Mouse (Mus musculus) liver, adult 2 months (tissue): ENCODE measurements around the gene Tlk1.

Experiments
- CTCF ChIP-seq: fragments of 200-500 bp; IDR thresholded peaks from 2 replicates; pipeline ENCODE4 v1.5.1; 2011; ENCODE audit warnings: low read depth, low read length, control low read depth
- POLR2A ChIP-seq: fragments of 200-500 bp; IDR thresholded peaks from 2 replicates; pipeline ENCODE4 v1.6.1; 2011; ENCODE audit warnings: low read length, control low read depth; ENCODE audit not compliant: insufficient read depth; ENCODE audit errors: extremely low read depth

DNA sequence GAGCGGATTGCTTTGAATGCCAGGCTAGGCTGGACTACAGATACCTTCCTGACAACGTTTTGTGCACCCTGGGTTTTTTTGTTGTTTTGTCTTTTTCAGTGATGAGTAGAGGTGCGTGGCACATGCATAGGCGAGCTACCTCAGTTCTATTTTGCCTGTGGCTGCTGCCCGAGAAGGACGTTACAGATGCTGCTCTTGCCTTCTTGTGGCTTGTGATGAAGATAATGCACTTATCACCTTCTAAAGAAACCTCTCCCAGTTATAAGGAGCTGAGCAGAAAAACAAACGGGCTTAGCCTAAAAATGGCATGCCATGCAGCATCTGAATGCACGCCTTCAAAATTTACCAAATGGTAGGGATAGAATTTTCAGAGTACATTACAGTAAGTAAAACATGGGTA is 2.3 kb upstream of the Tlk1 start:
- TF ChIP-seq CTCF = no peak
- TF ChIP-seq POLR2A = no peak
